Mouse (Mus musculus): Measurements from ENCODE around the gene Snai1.
A peak's percentile ranks its signal among the peaks of the same experiment; 100 is the strongest.

The Snai1 gene

DNA sequence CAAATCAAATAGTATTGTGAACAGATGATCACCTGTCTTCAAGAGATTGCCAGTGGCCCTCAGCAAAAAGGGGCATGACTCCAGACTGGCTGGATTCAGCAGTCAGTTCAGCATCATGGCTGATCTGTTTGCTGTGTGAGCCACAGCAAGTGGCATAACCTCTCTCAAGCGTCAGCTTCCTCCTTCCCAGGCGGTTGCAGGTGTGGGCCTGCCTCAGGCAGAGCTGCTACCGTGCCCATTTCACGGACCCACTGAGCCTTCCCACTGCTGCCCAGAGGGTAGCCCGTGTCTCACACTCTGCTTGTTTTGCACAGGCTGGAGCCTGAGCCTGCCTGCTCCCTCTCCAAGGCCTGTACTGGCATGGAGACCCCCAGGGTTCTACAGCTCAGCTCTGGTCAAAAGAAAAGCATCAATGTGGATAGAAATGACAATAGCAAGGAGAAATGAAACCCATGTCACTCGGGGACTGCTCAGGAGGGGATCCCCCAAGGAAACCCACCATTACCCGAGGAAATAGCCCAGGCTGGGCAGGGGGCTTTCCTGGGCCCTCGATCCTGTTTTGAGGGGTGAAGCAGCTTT, 13.4 kb downstream of the Snai1 start:
- no peak for DNase-seq

DNA sequence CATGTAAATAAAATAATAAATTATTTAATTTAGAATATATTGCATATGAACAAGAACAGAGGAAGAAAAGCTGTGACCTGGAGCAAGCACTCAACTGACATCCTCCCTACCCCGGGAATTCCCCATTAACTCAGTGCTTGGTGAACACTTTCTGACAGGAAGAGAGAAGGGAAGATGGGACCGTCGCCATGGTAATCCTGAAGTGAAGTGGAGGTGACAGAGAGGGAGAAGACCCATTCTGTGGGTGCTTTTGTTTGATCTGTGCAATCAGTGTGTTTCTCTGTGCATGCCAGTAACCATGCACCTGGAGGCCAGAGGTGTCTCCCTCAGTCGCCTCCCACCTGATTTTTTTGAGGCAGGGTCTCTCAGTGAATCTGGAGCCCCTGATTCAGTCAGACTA, 14.3 kb downstream of the Snai1 start:
- DNase-seq: no peak

- no peak for DNase-seq
Observed at GRCm38 (mm10) chr2:167552927-167553402, 15.0 kb downstream of the Snai1 start.

DNA sequence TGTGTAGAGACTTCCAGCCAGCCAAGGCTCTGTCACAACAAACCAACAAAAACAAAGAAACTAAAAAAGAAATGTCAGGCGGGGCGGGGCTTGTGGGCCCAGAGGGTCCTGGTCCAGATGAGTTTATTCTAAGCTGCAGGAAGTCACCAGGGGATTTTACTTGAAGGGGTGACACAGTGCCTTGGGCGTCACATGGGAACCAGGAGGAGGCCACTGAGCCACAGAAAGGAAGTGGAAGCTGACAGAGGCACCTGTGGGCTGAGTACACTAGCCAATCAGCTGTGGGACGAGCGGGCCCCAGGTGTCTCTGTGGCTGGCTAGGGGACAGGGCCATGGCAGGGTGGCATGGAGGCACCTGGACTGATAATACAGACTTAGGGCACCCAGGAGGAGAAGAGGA, 17.8 kb downstream of the Snai1 start:
- no peak for DNase-seq

DNA sequence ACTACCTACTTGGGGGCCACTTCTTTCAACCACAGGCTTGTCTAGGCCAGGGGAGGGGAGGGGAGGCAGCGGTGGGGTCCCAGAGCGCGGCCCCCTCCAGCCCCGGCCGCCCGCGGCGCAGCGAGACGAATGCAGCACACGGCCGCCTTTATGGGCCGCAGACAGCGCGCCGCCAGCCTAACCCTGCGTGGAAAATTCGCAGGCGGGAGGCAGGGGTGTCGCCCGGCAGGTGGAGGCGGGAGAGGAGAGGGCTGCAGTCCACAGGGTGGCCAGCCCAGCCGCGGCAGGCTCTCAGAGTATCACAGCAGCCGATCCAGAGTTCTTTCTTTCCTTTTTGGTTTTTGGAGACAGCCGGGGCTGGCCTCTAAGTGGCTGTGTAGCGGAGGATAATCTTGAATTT, 21.4 kb downstream of the Snai1 start:
- DNase-seq: no peak

DNA sequence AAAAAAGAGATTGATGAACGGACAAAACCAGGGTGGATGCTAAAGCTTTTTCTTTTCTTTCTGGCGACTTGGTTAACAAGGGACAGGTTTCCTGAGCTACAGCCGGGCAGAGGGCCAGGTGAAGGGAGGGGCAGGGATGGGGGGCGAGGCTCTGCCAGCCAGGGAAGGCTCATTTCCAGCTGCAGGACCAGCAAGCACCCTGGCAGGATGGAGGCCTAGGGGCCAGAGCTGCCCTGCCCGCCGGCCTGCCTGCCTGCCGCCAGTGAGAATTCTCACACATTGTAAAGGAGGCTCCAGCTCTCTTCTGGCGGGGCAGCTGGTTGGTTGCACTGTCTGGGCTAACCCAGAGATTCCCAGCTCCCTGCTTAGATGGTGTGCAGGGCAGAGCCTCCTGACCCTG, 24.1 kb downstream of the Snai1 start:
- no peak for DNase-seq

DNA sequence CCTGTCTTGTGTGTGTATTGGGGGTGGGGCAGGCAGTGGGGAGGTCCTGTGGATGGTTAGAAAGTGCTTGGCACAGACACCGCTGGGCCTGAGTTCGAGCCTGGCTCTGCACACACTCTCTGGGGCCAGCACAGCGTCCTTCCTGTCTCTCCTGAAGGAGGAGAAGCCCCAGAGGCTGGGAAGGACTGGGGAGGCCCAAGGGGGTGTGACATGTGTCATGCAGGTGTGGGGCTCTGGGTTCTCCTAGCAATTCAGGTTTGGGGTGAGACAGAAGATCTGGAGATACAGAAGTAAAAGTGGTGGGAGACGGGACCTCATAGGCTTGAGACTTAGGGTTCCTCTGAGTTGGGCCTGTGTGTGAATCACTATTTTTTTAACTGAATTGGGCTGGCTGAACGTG, 25.0 kb downstream of the Snai1 start:
- DNase-seq: no peak

GRCm38 (mm10) chr2:167563703-167564102, 25.7 kb downstream of the Snai1 start:
- no peak for DNase-seq

GRCm38 (mm10) chr2:167564551-167565311, 26.7 kb downstream of the Snai1 start:
- no peak for DNase-seq

- no peak for DNase-seq
Observed at GRCm38 (mm10) chr2:167565312-167565656, 27.3 kb downstream of the Snai1 start.

DNA sequence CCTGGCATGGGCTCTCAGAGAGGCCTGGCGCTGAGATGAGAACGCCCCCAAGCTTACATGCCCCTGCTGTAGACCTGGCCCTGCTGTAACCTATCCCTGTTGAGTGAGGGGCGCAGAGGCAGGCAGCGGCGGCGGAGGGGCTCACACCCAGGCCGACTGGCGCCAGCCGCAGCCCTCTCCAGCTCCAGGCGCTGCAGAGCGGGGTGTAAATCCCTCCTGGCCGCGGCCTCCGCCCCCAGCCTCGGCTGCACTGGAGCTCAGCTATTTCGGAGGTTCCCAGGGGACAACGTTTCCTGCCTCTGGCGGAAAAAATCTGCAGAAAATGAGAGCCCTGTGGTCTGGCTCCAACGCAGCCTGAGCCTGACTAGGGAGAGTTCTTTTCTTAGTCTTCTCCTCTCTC, 27.7 kb downstream of the Snai1 start:
- peak; percentile 49 to 60 for DNase-seq

DNA sequence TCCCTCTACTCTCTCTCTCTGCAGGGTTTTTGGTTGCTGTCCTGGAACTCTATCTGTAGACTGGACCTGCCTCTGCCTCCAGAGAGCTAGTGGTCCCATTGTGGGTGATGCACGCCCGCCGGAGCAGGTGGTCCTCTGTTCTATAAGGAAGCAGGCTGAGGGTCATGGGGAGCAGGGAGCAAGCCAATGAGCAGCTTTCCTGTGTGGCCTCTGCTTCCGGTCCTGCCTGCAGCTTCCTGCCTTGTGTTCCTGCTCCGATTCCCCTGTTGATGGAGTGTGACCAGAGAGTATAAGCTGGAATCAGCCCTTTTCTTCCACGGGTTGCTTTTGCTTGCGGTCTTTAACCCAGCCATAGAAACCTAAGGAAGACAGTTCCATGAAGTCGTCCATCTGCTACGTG, 30.1 kb downstream of the Snai1 start:
- DNase-seq: no peak

DNA sequence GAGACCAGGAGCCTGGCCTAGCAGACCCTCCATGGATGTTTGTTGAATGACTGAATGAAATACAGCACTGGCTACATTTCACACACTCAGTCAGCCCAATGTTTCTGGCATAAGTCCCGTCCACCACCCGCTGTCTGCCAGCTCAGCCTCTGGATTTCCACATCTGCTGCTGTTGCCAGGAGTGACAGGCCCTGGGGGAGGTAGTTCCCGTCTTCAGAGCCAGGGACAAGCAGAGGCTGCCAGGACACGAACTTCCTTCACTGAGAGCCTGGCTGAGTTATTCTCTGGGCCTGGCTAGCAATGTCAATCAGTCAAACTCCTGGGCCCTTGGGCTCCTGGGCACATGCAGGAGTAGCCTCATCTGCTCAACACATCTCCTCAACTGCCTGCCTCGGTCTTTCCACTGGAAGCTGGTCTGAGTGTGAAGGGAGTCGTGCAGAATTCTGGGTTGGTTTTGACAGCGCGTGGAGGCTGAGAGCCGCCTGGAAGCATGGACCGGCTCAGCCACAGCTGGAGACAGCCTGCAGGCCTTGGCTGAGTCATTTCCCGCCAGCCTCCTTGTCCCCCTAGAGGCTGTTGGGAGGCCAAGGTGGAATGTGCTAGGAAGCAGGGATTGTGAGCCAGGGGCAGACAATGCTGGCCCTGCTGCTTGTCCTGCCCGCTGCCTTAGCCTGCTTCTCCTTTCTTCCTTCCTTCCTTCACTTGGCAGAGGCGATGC, 32.1 kb downstream of the Snai1 start:
- DNase-seq: peak; percentile 40 to 49

- no peak for DNase-seq
Observed at GRCm38 (mm10) chr2:167570815-167571214, 32.8 kb downstream of the Snai1 start.

DNA sequence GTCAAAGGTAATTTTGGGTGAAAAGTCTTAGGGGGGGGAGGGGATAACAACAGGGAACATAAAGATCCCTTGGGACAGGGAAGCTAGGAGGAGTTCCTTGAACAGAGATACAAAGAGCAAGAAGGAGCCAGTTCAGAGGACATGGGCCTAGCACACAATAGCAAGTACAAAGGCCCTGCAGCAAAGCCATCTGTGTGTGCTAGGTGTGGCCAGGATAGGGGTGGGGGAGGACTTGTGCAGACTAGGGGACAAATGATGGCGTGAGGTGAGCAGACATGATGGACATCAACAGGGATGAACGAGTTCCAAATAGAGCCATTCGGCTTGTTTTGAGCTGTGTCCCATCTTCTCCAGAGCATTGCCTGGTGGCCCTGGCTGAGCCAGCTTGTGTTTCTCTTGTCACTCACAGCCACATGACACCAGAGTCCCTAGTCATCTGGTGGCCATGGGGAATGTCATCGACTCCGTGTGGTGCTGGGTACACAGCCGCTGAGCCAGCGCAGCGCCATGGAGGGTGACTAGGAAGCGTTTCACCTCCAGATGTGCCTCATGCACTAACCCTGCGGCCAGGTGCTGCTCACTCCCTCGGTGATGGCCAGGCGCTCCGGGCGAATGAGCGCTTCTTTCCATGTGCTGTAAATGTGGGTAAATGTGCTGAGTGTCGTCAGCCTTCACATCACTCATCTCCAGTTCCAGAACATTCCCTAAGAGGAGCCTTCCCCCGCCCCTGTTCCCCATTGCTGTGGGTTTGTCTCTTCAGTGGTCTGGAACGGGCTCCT, 33.6 kb downstream of the Snai1 start:
- DNase-seq: no peak

GRCm38 (mm10) chr2:167574814-167575213, 36.8 kb downstream of the Snai1 start:
- DNase-seq: no peak

DNA sequence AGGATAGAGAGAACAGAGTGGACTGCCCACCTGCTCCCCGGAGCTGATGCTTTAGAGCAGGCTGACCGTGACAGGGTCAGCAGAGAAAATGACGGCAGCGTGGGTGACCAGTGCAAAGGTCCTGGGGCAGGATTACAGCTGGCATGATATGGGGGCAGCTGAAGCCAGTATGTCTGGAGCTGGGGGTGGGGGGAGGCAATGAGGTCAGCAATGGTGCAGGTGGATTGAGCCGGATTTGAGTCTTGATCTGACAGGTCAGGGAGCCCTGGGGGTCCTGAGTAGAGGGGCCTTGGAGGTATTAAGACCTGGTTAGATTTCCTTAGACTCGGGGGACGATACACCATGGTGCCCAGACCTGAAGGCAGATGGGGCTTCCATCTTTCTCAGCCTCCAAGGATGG, 37.6 kb downstream of the Snai1 start:
- no peak for DNase-seq

DNA sequence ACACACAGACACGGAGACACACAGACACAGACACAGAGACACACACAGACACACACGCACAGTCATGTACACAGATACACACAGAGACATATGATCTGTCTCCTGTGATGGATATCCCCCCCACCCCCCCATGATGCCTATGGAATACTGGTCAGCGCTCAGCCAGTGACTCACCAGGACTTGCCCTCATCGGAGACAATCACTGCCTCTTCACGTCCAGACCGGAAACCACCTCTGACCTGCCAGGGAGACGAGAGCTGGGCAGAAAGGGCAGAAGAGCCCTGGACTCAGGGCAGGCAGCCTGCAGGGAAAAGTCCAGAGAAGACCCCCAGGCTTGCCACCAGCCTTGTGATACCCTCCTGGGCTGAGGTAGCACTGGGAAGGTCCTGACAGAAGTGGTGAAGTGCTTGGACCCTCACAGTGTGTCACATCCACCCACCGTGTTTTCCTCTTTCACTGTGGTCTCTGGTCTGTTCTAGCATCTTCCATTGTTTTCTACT, 38.2 kb downstream of the Snai1 start:
- DNase-seq: no peak

DNA sequence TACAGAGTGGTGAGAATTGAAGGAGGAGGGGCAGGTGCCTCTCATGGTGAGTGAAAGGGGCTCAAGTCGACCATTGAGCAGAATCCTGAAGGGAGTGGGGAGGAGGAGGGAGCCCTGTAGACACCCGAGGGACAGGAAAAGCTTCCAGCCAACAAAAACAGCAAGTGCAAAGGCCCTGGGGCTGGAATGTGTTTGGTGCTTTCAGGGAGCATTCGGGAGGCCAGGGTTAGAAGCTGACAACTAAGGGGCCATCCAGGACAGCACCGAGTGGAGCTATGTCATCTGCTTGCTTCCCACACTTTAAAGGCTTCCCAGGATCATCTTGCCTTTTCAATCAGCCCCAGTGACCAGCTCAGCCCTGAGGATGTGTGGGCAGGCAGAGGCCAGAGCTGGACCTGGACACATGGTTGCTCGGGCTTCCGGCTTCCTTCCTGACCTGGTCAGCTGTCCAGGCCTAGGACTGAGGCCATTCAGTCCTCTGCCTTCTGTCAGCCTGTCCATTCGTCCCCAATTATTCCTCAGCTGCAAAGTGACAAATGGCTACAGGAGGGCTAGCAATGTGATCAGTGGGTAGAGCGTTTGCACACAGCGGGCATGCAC, 39.3 kb downstream of the Snai1 start:
- no peak for DNase-seq

DNA sequence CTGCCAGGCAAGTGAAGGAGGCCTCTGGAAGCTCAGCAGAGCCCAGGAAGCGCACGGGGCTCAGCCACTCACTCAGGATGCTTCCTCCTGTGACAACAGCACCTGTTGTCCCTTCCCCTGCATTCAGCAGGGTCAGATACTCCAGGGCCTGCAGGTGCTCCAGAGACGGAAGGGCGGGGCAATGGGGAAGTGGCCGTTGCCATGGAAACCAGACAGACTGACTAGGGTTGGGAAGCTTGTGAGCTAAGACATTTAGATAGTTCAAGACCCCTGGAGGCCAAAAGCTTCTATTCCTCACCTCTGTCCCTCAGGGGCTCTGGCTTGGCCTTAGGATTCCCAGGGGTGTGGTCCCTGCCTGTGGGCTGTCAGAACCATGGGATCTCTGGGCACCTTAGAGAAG, 40.5 kb downstream of the Snai1 start:
- DNase-seq: no peak

DNA sequence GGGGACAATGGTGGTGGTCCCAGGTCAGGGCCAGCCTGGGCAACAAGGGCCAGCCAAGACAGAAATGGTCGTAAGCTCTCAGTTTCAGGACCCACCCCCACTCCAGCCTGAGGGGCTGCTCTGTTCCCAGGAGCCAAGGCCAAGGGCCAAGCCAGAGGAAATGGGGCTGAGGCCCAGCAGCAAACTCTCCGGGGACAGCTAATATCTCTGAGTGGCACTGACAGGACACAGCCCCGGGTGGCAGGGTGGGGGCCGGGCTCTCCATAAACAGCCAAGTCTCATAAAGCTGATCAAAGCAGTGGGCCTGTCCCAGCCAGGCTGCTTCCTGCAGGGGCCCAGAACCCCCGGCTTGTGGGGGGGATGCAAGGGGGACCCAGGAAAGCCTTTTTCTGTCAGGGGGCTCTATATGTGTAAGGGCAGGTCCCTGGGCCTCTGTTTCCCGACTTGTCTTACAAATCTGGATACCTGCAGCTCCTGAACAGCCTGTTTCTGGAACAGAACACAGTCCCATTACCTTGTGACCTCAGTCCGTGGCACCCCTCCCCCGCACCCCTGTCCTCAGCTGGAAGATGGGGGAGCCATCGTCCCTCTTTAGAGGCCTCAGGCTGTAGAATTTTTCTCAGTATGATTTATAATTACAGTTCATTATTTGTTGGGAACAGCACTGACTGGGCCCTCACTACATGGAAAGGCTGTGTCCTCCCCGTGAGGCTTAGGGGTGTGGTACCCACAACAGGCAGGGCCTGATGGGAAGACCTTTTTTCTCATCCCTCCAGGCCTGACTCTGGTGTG, 45.4 kb downstream of the Snai1 start:
- DNase-seq: no peak

DNA sequence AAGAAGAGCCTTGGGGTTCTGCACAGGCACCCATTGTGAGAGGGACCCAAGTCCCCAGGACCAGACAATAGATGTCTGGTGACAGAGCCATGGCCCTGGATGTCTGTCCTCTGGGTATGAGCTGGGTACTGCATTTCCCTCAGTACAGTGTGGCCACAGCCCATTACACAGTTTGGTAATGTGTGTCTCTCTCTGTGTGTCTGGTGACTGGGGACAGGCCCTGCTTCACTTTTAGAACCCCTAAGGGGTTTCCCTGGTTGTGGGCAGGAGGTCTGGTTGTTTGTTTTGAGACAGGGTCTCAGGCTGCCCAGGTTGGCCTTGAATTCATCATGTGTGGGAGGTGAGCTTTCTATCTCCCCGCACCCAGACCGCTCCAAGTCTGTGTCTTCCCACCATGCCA, 47.3 kb downstream of the Snai1 start:
- no peak for DNase-seq

Measured in kidney, adult 8-10 months (tissue).